Mouse (Mus musculus) layer of hippocampus, adult 8-10 months (tissue): ENCODE results near the gene Hoxd3. TPM values are rescaled to one million over a fixed set of nuclear protein-coding genes. Genes with fewer than 3 reads are reported as not detected.

Experiments used
- DNase-seq, 2 experiments: peaks; one replicate each; pipeline ENCODE4 v3.0.0; 2022; ENCODE audit warnings: low spot score in 2 of 2
- total RNA-seq, 4 experiments: library from RNA; stranded (reverse); gene quantifications; 2 replicates each; pipeline ENCODE4 v1.2.4; 2022

Hoxd3 gene
- total RNA-seq, 4 experiments from 2014 or later = not detected

GRCm38 (mm10) chr2:74678891-74679595 is 32.7 kb upstream of the Hoxd3 start, which contains the start of gene Hoxd11:
Gene Hoxd11, plus strand, starts transcription at chr2:74679557.
- DNase-seq = no peak

GRCm38 (mm10) chr2:74679596-74679971 is 32.1 kb upstream of the Hoxd3 start:
- DNase-seq = no peak

- DNase-seq = no peak
Observed at GRCm38 (mm10) chr2:74679980-74680379, 31.7 kb upstream of the Hoxd3 start.

GRCm38 (mm10) chr2:74680561-74681398 is 30.9 kb upstream of the Hoxd3 start:
- no peak for DNase-seq

- DNase-seq = no peak
Observed at GRCm38 (mm10) chr2:74681594-74682531, 29.9 kb upstream of the Hoxd3 start.

GRCm38 (mm10) chr2:74682796-74683195 is 28.9 kb upstream of the Hoxd3 start:
- DNase-seq = no peak

- no peak for DNase-seq
Observed at GRCm38 (mm10) chr2:74683471-74683951, 28.2 kb upstream of the Hoxd3 start.

- DNase-seq = no peak
Observed at GRCm38 (mm10) chr2:74684106-74684505, 27.6 kb upstream of the Hoxd3 start.

GRCm38 (mm10) chr2:74685059-74685603 is 26.6 kb upstream of the Hoxd3 start:
- no peak for DNase-seq

GRCm38 (mm10) chr2:74686301-74686987 is 25.3 kb upstream of the Hoxd3 start:
- no peak for DNase-seq

- DNase-seq = no peak
Observed at GRCm38 (mm10) chr2:74686988-74687697, 24.6 kb upstream of the Hoxd3 start.

GRCm38 (mm10) chr2:74687698-74688555 is 23.8 kb upstream of the Hoxd3 start:
- DNase-seq = no peak

GRCm38 (mm10) chr2:74688795-74689573 is 22.7 kb upstream of the Hoxd3 start:
- DNase-seq = no peak

GRCm38 (mm10) chr2:74689574-74690337 is 22.0 kb upstream of the Hoxd3 start:
- DNase-seq = no peak

GRCm38 (mm10) chr2:74690338-74690716 is 21.4 kb upstream of the Hoxd3 start:
- DNase-seq = no peak

- no peak for DNase-seq
Observed at GRCm38 (mm10) chr2:74691022-74691951, 20.4 kb upstream of the Hoxd3 start, which contains the start of gene Hoxd10. Gene Hoxd10, plus strand, starts transcription at chr2:74691924.
